Mouse (Mus musculus): Measurements from ENCODE around the gene Mrgbp. TPM values are rescaled to one million over a fixed set of nuclear protein-coding genes. Genes with fewer than 3 reads are reported as not detected.

Gene Mrgbp
- polyA plus RNA-seq (2021; fragmentation: Nextera tagmentation), result 5.0 and 7.2 TPM in 2 replicates
- long read RNA-seq, experiment 1, transcript Mrgbp-201 (5 exons, 1,510 nt), result major isoform, 10 of 29 reads
- long read RNA-seq, experiment 1, transcript Mrgbp-205 (4 exons, 1,825 nt), result minor isoform, 9 of 29 reads
- long read RNA-seq, experiment 1, partial matches to known transcripts, result 0 of 29 reads
- long read RNA-seq, experiment 1, other reads (novel, unspliced or antisense), result 4 of 29 reads
- long read RNA-seq, experiment 2, partial matches to known transcripts, result 2 of 8 reads
- long read RNA-seq, experiment 2, other reads (novel, unspliced or antisense), result 4 of 8 reads

DNA sequence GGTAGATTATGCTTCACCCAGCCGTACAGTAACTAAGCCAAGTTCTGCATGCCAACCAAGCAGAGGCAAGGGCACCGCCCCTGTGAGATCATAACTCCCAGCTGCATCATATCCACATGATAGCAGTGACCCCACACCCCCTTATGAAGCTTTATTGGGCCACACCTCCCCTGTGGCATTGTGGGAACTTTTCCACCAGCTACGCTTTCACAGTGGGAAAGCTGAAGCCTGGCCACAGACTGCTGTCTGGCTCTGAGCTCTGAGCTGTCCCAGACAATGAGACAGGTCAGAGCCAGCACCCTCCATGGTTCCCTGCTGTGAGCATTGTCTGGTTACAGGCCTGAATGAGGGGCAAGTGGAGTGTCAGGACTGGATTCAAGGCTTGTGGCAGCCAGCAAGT, at the start of gene Mrgbp:
Gene Mrgbp, plus strand, starts transcription at position 303 of the 400 bp plus-strand sequence.

DNA sequence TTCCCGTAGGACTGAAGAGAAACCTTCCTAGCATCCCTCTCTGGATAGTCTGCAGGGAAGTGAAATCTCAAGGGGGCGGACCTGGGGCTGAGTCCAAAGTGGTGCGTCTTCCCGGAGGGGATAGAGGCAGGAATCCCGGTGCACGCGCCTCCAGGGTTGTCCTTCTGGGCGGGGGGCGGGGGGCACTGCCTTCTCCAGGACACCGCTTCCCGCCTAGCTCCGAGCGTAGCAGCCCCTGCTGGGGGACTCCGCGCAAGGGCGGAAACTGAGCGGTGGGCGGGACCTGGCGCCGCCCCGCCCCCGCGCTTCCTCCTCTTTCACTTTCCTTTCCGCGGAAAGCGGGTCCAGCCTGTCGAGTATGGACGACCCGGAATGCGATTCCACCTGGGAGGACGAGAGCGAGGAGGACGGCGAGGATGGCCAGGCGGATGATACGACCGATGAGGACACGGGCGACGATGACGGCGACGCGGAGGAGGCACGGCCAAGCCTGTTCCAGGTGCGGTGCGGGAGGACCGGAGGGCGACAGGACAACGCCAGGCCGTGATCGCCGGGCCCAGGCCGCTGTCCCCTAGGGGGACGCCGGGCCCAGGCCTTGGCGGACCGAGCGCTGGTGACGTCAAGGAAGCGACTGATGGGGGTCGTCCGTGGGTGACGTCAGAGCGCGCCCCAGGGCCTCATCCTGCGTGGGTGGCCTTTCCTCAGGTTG, 8.2 kb downstream of the Mrgbp start, which contains the start of gene Ogfr:
Gene Ogfr, plus strand, starts transcription at position 123 of the 709 bp plus-strand sequence.

DNA sequence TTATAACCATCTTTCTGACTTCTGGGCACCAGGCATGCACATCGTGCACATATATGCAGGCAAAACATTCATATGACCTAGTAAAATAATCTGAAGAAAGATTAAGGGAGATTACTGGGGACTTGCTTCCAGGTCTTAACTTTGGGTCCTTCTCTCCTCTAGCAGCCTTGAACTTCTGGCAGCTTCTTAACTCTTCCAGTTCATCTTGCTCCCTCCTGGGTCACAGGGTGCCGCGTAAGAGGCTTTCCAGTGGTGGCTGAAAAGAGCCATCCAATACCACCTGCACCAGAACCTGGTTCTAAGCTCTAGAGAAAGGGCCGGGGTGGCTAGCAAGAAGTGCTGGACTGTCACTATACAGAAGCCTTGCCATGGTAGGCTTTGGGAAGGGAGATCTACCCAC, 16.4 kb downstream of the Mrgbp start, which contains the start of gene Col9a3:
Gene Col9a3, plus strand, starts transcription at position 301 of the 400 bp plus-strand sequence.

Other genes starting within 250 kb of the Mrgbp start
- not detected in 2 replicates for gene Gata5, start 246.6 kb upstream of the Mrgbp start, polyA plus RNA-seq (2021; fragmentation: Nextera tagmentation)
- 0.77 and 0.80 TPM in 2 replicates for gene Slco4a1, start 125.1 kb upstream of the Mrgbp start, polyA plus RNA-seq (2021; fragmentation: Nextera tagmentation)
- 3.2 and 3.9 TPM in 2 replicates for gene Ntsr1, start 81.3 kb upstream of the Mrgbp start, polyA plus RNA-seq (2021; fragmentation: Nextera tagmentation)
- 11.3 and 12.3 TPM in 2 replicates for gene Ogfr, start 7.9 kb downstream of the Mrgbp start, polyA plus RNA-seq (2021; fragmentation: Nextera tagmentation)
- 2.2 and 4.4 TPM in 2 replicates for gene Col9a3, start 16.5 kb downstream of the Mrgbp start, polyA plus RNA-seq (2021; fragmentation: Nextera tagmentation)
- 0.15 and 0.19 TPM in 2 replicates for gene Tcfl5, start 61.4 kb downstream of the Mrgbp start, polyA plus RNA-seq (2021; fragmentation: Nextera tagmentation)
- 11.7 and 13.1 TPM in 2 replicates for gene Dido1, start 128.7 kb downstream of the Mrgbp start, polyA plus RNA-seq (2021; fragmentation: Nextera tagmentation)
- 30.0 and 44.9 TPM in 2 replicates for gene Gid8, start 128.8 kb downstream of the Mrgbp start, polyA plus RNA-seq (2021; fragmentation: Nextera tagmentation)
- 0.26 TPM in 1 of 2 replicates, not detected in the other for gene Slc17a9, start 144.0 kb downstream of the Mrgbp start, polyA plus RNA-seq (2021; fragmentation: Nextera tagmentation)
- gene Bhlhe23, start 195.6 kb downstream of the Mrgbp start, polyA plus RNA-seq (2021; fragmentation: Nextera tagmentation), result not detected in 2 replicates

Data from left cerebral cortex, adult 6 months (tissue).